Mouse (Mus musculus): ENCODE data around the gene Kif13a. TPM values are rescaled to one million over a fixed set of nuclear protein-coding genes. Genes with fewer than 3 reads are reported as not detected.

The Kif13a gene
- polyA plus RNA-seq, 1 experiment from 2014 or later = 4.9 TPM

DNA sequence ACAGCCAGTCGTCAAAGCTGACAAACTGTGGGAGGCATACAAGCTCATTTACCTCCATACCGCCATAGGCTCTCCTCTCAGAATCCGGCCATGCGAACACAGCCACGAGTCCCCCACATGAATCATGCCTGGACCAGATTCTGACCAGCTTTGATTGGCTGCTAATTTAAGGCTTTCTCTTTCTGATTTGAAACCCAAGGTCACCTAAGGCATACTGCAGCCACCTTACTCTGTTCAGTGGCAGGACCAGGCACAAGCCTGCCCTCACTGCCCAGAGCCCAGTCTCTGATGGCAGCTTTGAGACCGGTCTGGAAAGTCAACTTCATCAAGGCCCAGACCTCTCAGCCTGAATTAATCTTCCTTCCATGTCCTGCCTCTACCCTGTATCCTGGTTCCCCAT lies 17.7 kb downstream of the Kif13a start:
- H3K4me1 ChIP-seq (ENCODE audit: insufficient read depth) = no peaks in the 10 kb centered on the region; the same call in 1 of the 2 replicates
- ATAC-seq (no peak), DNase-seq (no peak)
- H3K4me3 ChIP-seq (ENCODE audit: low read depth, low read length) = no peak overlapping the region
- H3K9ac ChIP-seq (replicated peaks) = no peak overlapping the region
- no peak for TF ChIP-seq EP300 (IDR thresholded peaks at IDR 0.05; ENCODE audit: low read depth)
- no peak for TF ChIP-seq CTCF (IDR thresholded peaks at IDR 0.05; ENCODE audit: low read depth)
- H3K36me3 ChIP-seq (replicated peaks; ENCODE audit: insufficient read depth, low read length) = no peaks in the 10 kb centered on the region
- no peaks in the 10 kb centered on the region for H3K27me3 ChIP-seq (ENCODE audit: insufficient read depth, low read length)
- no peaks in the 10 kb centered on the region for H3K9me3 ChIP-seq (ENCODE audit: low read length)
- no peak overlapping the region for H3K4me2 ChIP-seq (ENCODE audit: low read depth, low read length)
- H3K27ac ChIP-seq (ENCODE audit: low read depth) = no peak overlapping the region
- 75% methylated on average over 6 of the region's 6 CpGs for WGBS (ENCODE audit: insufficient replicate concordance)

DNA sequence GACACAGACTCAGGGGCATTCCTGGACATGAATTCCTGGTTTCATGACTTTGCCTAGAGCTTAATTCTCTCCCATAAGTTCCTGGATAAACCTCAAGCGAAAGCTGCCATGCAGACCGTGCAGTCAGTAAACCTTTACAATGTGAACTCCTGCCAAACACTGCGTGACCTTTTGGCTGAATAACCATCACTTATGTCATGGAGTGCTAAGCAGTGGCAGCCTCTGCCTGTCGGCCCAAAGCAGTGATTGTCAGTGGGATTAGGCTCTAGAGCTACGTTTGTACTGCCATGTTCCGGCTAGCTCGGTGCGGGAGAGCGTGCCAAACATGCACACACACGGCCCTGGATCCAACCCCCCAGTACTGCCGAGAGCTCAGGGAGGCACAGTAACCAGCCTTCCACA lies 18.6 kb downstream of the Kif13a start:
- no peak for DNase-seq
- no peaks in the 10 kb centered on the region for H3K27me3 ChIP-seq (ENCODE audit: insufficient read depth, low read length)
- no peaks in the 10 kb centered on the region for H3K36me3 ChIP-seq (replicated peaks; ENCODE audit: insufficient read depth, low read length)
- no peak overlapping the region for H3K27ac ChIP-seq (ENCODE audit: low read depth)
- no peaks in the 10 kb centered on the region; the same call in 1 of the 2 replicates for H3K4me1 ChIP-seq (ENCODE audit: insufficient read depth)
- no peak overlapping the region for H3K9ac ChIP-seq (replicated peaks)
- TF ChIP-seq EP300 (IDR thresholded peaks at IDR 0.05; ENCODE audit: low read depth) (no peak), CTCF (IDR thresholded peaks at IDR 0.05; ENCODE audit: low read depth) (no peak)
- WGBS (ENCODE audit: insufficient replicate concordance) = 76% methylated on average over 11 of the region's 11 CpGs
- no peak for ATAC-seq
- H3K4me3 ChIP-seq (ENCODE audit: low read depth, low read length) = no peak overlapping the region
- no peak overlapping the region for H3K4me2 ChIP-seq (ENCODE audit: low read depth, low read length)
- H3K9me3 ChIP-seq (ENCODE audit: low read length) = no peaks in the 10 kb centered on the region

DNA sequence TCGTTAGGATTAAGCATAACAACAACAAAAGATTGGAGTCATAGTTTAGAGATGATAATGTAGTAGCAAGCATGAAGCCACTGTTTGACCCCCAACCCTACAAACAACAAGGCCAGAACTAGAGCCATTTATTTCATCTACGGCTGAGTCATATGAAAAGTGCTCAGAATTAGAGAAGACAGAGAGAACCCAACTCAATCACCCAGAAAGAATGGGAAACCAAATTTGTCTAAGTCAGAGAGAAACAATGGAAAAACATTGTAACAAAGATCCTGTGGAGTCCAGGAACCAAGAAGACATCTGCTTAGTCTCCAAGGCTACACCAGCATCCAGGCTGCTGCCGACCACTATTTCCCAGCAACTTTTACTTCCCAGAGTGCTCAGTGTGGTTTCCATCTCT lies 19.7 kb downstream of the Kif13a start:
- H3K36me3 ChIP-seq (replicated peaks; ENCODE audit: insufficient read depth, low read length) = no peaks in the 10 kb centered on the region
- no peaks in the 10 kb centered on the region for H3K9me3 ChIP-seq (ENCODE audit: low read length)
- ATAC-seq (no peak), DNase-seq (no peak)
- H3K4me1 ChIP-seq (ENCODE audit: insufficient read depth) = no peaks in the 10 kb centered on the region; the same call in 1 of the 2 replicates
- H3K4me2 ChIP-seq (ENCODE audit: low read depth, low read length) = no peak overlapping the region
- no peak overlapping the region for H3K4me3 ChIP-seq (ENCODE audit: low read depth, low read length)
- no peak overlapping the region for H3K27ac ChIP-seq (ENCODE audit: low read depth)
- 75% methylated on average over 3 of the region's 3 CpGs for WGBS (ENCODE audit: insufficient replicate concordance)
- no peak for TF ChIP-seq EP300 (IDR thresholded peaks at IDR 0.05; ENCODE audit: low read depth)
- no peak for TF ChIP-seq CTCF (IDR thresholded peaks at IDR 0.05; ENCODE audit: low read depth)
- H3K27me3 ChIP-seq (ENCODE audit: insufficient read depth, low read length) = no peaks in the 10 kb centered on the region
- H3K9ac ChIP-seq (replicated peaks) = no peak overlapping the region

DNA sequence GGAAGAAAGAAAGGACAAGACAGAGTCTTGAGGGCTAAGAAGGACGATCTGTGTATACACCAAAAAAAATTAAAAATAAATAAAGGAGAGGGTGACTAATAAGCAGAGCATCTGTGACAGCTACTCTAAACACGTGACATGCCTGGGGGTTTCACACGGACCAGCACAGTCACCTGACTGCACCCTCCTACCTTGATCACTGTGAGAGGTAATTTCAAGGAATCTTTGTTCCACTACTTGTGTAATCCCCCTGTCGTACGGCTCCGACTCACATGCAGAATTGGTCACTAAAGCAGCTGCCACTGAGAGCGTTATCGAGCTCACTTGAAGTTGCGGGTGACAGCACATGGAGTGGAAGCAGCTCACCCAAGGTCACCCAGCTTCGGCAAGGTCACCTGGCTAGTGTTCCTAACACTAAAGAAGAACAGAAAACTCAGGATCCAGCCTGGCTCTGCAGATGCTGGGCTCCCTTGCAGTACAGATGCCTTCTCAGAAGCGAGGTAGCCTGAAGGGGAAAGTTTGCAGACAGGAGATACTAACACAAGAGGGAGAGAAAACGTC lies 20.6 kb downstream of the Kif13a start:
- WGBS (ENCODE audit: insufficient replicate concordance) = 73% methylated on average over 12 of the region's 12 CpGs
- no peak for DNase-seq
- ATAC-seq = no peak

DNA sequence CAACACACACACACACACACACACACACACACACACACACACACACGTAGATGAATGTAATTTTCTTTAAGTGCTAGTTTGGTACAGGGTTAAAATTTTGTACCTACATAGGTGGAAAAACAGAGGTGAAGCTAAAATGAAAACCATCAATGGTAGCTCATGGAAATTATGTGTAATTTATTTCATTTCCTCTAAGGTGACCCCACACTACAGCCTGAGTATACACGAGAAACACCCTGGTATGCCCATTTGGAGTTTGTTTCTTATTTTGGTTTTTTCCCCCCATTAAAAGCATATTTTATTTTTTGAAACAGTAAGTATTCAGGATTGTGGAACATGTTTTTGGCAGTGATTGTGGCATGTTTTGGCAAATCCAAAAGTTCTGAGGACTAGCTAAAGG lies 21.3 kb downstream of the Kif13a start:
- Histone ChIP-seq H3K27ac (ENCODE audit: low read depth) (no peak overlapping the region), H3K4me2 (ENCODE audit: low read depth, low read length) (no peak overlapping the region), H3K27me3 (ENCODE audit: insufficient read depth, low read length) (no peaks in the 10 kb centered on the region), H3K36me3 (replicated peaks; ENCODE audit: insufficient read depth, low read length) (no peaks in the 10 kb centered on the region), H3K4me1 (ENCODE audit: insufficient read depth) (no peaks in the 10 kb centered on the region; the same call in 1 of the 2 replicates), H3K9ac (replicated peaks) (no peak overlapping the region), H3K9me3 (ENCODE audit: low read length) (no peaks in the 10 kb centered on the region), H3K4me3 (ENCODE audit: low read depth, low read length) (no peak overlapping the region)
- ATAC-seq = no peak
- no peak for TF ChIP-seq CTCF (IDR thresholded peaks at IDR 0.05; ENCODE audit: low read depth)
- TF ChIP-seq EP300 (IDR thresholded peaks at IDR 0.05; ENCODE audit: low read depth) = no peak
- DNase-seq = no peak
- WGBS (ENCODE audit: insufficient replicate concordance) = 67% methylated on average over 2 of the region's 2 CpGs

More for the DNA sequence above, 20.6 kb downstream of the Kif13a start:
- no peak overlapping the region for H3K4me3 ChIP-seq (ENCODE audit: low read depth, low read length)
- H3K4me1 ChIP-seq (ENCODE audit: insufficient read depth) = no peaks in the 10 kb centered on the region; the same call in 1 of the 2 replicates
- H3K36me3 ChIP-seq (replicated peaks; ENCODE audit: insufficient read depth, low read length) = no peaks in the 10 kb centered on the region
- H3K4me2 ChIP-seq (ENCODE audit: low read depth, low read length) = no peak overlapping the region
- no peak for TF ChIP-seq CTCF (IDR thresholded peaks at IDR 0.05; ENCODE audit: low read depth)
- no peak for TF ChIP-seq EP300 (IDR thresholded peaks at IDR 0.05; ENCODE audit: low read depth)
- H3K9ac ChIP-seq (replicated peaks) = no peak overlapping the region
- no peak overlapping the region for H3K27ac ChIP-seq (ENCODE audit: low read depth)
- H3K9me3 ChIP-seq (ENCODE audit: low read length) = no peaks in the 10 kb centered on the region
- no peaks in the 10 kb centered on the region for H3K27me3 ChIP-seq (ENCODE audit: insufficient read depth, low read length)

DNA sequence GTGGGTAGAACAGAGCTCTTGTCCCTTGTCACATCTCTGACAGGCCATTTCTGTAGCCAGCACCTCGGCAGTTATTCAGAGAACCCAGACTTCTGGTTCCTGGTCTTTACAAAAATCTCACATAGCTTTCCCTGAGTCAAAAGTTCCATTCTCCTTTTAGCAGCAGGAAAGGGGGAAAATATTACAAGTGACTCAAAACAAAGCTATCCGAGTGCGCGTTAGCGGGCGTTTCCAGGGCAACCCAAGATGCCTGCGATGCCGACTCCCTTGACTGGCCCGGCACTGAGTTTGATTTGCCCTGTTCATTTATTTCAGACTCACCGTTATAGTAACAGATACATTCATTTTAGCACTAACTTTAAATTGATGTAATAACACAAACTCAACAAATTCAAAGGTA lies 21.8 kb downstream of the Kif13a start:
- 87% methylated on average over 10 of the region's 10 CpGs for WGBS (ENCODE audit: insufficient replicate concordance)
- H3K4me3 ChIP-seq (ENCODE audit: low read depth, low read length) = no peak overlapping the region
- H3K27me3 ChIP-seq (ENCODE audit: insufficient read depth, low read length) = no peaks in the 10 kb centered on the region
- no peak for ATAC-seq
- DNase-seq = no peak
- no peak overlapping the region for H3K9ac ChIP-seq (replicated peaks)
- no peak overlapping the region for H3K27ac ChIP-seq (ENCODE audit: low read depth)
- H3K4me1 ChIP-seq (ENCODE audit: insufficient read depth) = no peaks in the 10 kb centered on the region; the same call in 1 of the 2 replicates
- H3K9me3 ChIP-seq (ENCODE audit: low read length) = 0 out of 2 replicates have a peak, but pooled peaks cover 2% of the 10 kb centered on the region
- H3K4me2 ChIP-seq (ENCODE audit: low read depth, low read length) = no peak overlapping the region
- TF ChIP-seq CTCF (IDR thresholded peaks at IDR 0.05; ENCODE audit: low read depth) = no peak
- TF ChIP-seq EP300 (IDR thresholded peaks at IDR 0.05; ENCODE audit: low read depth) = no peak
- H3K36me3 ChIP-seq (replicated peaks; ENCODE audit: insufficient read depth, low read length) = no peaks in the 10 kb centered on the region
